Mouse (Mus musculus): ENCODE measurements around the gene Tmem42. TPM values are rescaled to one million over a fixed set of nuclear protein-coding genes. Genes with fewer than 3 reads are reported as not detected.

Gene Tmem42
- polyA plus RNA-seq (2012; ENCODE audit: low replicate concordance) = 4.3 and 10.5 TPM in 2 replicates

DNA sequence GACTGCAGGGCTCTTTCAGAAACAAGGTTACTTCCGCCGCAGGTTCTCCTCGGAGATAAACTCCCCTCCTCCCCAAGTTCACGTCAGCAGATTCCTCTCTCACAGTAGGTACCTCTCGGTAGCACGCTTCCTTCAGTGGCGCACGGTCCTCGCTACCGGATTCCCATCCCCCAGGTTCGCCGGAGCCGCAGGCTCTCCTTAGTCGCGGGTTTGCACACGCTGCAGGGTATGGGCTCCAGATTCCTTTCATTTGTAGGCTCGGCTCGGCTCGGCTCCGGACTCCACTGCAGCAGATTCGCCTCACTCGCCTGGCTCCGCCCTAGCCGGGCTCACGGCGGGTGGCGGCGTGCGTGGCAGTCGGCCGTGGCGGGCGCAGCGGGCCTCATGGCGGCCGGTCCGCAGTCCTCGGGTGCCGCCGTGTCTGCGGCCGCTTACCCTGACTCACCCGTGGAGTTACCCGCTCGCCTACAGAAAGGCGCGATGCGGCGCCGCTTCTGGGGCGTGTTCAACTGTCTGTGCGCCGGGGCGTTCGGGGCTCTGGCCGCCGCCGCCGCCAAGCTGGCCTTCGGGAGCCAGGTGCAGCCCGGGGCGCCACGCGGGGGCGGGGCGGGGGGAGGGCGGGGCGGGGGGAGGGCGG, at the start of gene Tmem42:
Gene Tmem42 (plus strand): TSS at position 332 of the 637 bp plus-strand sequence.

GRCm38 (mm10) chr9:123034426-123034825, 13.3 kb downstream of the Tmem42 start, which contains the start of gene Tgm4:
Gene Tgm4, plus strand, starts transcription at chr9:123034726.

Other genes with a start within 250 kb of the Tmem42 start
- gene Tcaim, start 215.8 kb upstream of the Tmem42 start, polyA plus RNA-seq (2012; ENCODE audit: low replicate concordance) = 0.86 and 2.7 TPM in 2 replicates
- gene Gm35549, start 177.3 kb upstream of the Tmem42 start, polyA plus RNA-seq (2012; ENCODE audit: low replicate concordance) = not detected in 2 replicates
- gene Zfp445, start 155.3 kb upstream of the Tmem42 start, polyA plus RNA-seq (2012; ENCODE audit: low replicate concordance) = 5.5 and 7.0 TPM in 2 replicates
- gene Zkscan7, start 135.6 kb upstream of the Tmem42 start, polyA plus RNA-seq (2012; ENCODE audit: low replicate concordance) = 2.8 and 5.5 TPM in 2 replicates
- 0.09 and 0.20 TPM in 2 replicates for gene Zfp105, start 98.3 kb upstream of the Tmem42 start, polyA plus RNA-seq (2012; ENCODE audit: low replicate concordance)
- 2.7 and 6.0 TPM in 2 replicates for gene 1110059G10Rik, start 70.3 kb upstream of the Tmem42 start, polyA plus RNA-seq (2012; ENCODE audit: low replicate concordance)
- 0.46 and 4.5 TPM in 2 replicates for gene Kif15, start 70.3 kb upstream of the Tmem42 start, polyA plus RNA-seq (2012; ENCODE audit: low replicate concordance)
- not detected in 2 replicates for gene Tgm4, start 13.4 kb downstream of the Tmem42 start, polyA plus RNA-seq (2012; ENCODE audit: low replicate concordance)
- 46.5 and 76.1 TPM in 2 replicates for gene Zdhhc3, start 91.9 kb downstream of the Tmem42 start, polyA plus RNA-seq (2012; ENCODE audit: low replicate concordance)
- gene Exosc7, start 91.9 kb downstream of the Tmem42 start, polyA plus RNA-seq (2012; ENCODE audit: low replicate concordance) = 1.4 and 9.0 TPM in 2 replicates
- 1.1 and 1.4 TPM in 2 replicates for gene Clec3b, start 129.6 kb downstream of the Tmem42 start, polyA plus RNA-seq (2012; ENCODE audit: low replicate concordance)
- 0.08 TPM in 1 of 2 replicates, not detected in the other for gene Cdcp1, start 194.7 kb downstream of the Tmem42 start, polyA plus RNA-seq (2012; ENCODE audit: low replicate concordance)
- gene Tmem158, start 239.4 kb downstream of the Tmem42 start, polyA plus RNA-seq (2012; ENCODE audit: low replicate concordance) = 3.6 and 13.0 TPM in 2 replicates